Mouse (Mus musculus) layer of hippocampus, postnatal 25 days (tissue): ENCODE results near the gene Atp5g1. TPM values are rescaled to one million over a fixed set of nuclear protein-coding genes. Genes with fewer than 3 reads are reported as not detected.

Experiments
- DNase-seq, 2 experiments: peaks; one replicate each; pipeline ENCODE4 v3.0.0; 2022; ENCODE audit warnings: mixed read lengths in 2 of 2, low spot score in 1 of 2; ENCODE audit errors: extremely low spot score in 1 of 2
- total RNA-seq, 2 experiments: library from RNA; stranded (reverse); gene quantifications; 2 replicates each; pipeline ENCODE4 v1.2.3; 2021

Gene Atp5g1
- total RNA-seq, 2 experiments from 2014 or later, result 430 to 475 TPM

- DNase-seq, result no peak
Measured at GRCm38 (mm10) chr11:96074351-96075176, 906 bp downstream of the Atp5g1 start.

- DNase-seq, result no peak
Measured at GRCm38 (mm10) chr11:96073295-96073993, 2.0 kb downstream of the Atp5g1 start.

- no peak for DNase-seq
Measured at GRCm38 (mm10) chr11:96071013-96071412, 4.5 kb downstream of the Atp5g1 start.

GRCm38 (mm10) chr11:96070353-96070752 lies 5.1 kb downstream of the Atp5g1 start:
- DNase-seq, result no peak

GRCm38 (mm10) chr11:96068231-96068630 lies 7.2 kb downstream of the Atp5g1 start:
- no peak for DNase-seq

- peak; percentile 94 to 97 for DNase-seq
Measured at GRCm38 (mm10) chr11:96065215-96065911, 10.1 kb downstream of the Atp5g1 start, which contains the start of gene Ube2z. Gene Ube2z (minus strand): TSS chr11:96065388.

GRCm38 (mm10) chr11:96064521-96065214 lies 10.8 kb downstream of the Atp5g1 start:
- DNase-seq, result peak in 1 of 2 experiments; percentile 20

- no peak for DNase-seq
Measured at GRCm38 (mm10) chr11:96058309-96058708, 17.2 kb downstream of the Atp5g1 start.

- no peak for DNase-seq
Measured at GRCm38 (mm10) chr11:96050854-96051253, 24.6 kb downstream of the Atp5g1 start.

- DNase-seq, result no peak
Measured at GRCm38 (mm10) chr11:96049939-96050338, 25.5 kb downstream of the Atp5g1 start.

GRCm38 (mm10) chr11:96047469-96048373 lies 27.7 kb downstream of the Atp5g1 start:
- no peak for DNase-seq

- DNase-seq, result no peak
Measured at GRCm38 (mm10) chr11:96046793-96047192, 28.7 kb downstream of the Atp5g1 start.

- DNase-seq, result no peak
Measured at GRCm38 (mm10) chr11:96046028-96046427, 29.4 kb downstream of the Atp5g1 start.

GRCm38 (mm10) chr11:96044803-96045567 lies 30.5 kb downstream of the Atp5g1 start:
- no peak for DNase-seq

- DNase-seq, result no peak
Measured at GRCm38 (mm10) chr11:96038560-96038959, 36.9 kb downstream of the Atp5g1 start.

- DNase-seq, result no peak
Measured at GRCm38 (mm10) chr11:96037499-96037898, 38.0 kb downstream of the Atp5g1 start.

- DNase-seq, result no peak
Measured at GRCm38 (mm10) chr11:96035133-96035532, 40.3 kb downstream of the Atp5g1 start.

GRCm38 (mm10) chr11:96034596-96035052 lies 40.8 kb downstream of the Atp5g1 start, which contains the start of gene Snf8:
Gene Snf8 (plus strand): TSS chr11:96034885.
- peak; percentile 96 to 97 for DNase-seq
